Mouse (Mus musculus) adrenal gland, adult 2 months (tissue): ENCODE data around the gene Mfap3. TPM values are rescaled to one million over a fixed set of nuclear protein-coding genes. Genes with fewer than 3 reads are reported as not detected.
"Not testable (repeated sequence)": the region's sequence is repeated elsewhere in the genome, so short reads cannot be mapped to it uniquely, and the experiment has no call there.

Experiments used
- DNase-seq: peaks from one replicate; pipeline ENCODE4 v3.0.0; 2021
- polyA plus RNA-seq: library from polyadenylated mRNA; depleted of rRNA; stranded (reverse); fragments of >200 nt; gene quantifications from 2 replicates; pipeline ENCODE4 v1.2.3, GENCODE M21; 2012
- total RNA-seq, 2 experiments: library from RNA; stranded (reverse); gene quantifications; 2 replicates each; pipeline ENCODE4 v1.2.3; 2021

The Mfap3 gene
- total and polyA plus RNA-seq, 3 experiments = 6.7 to 26.3 (median 22.3) TPM

- no peak for DNase-seq
These were observed 10.6 kb downstream of the Mfap3 start for GRCm38 (mm10) chr11:57529111-57529510.

- no peak for DNase-seq
These were observed 13.0 kb downstream of the Mfap3 start for GRCm38 (mm10) chr11:57531300-57531950.

GRCm38 (mm10) chr11:57532306-57532705 is 13.8 kb downstream of the Mfap3 start:
- no peak for DNase-seq

- DNase-seq = no peak
These were observed 17.4 kb downstream of the Mfap3 start for GRCm38 (mm10) chr11:57535912-57536311.

- DNase-seq = no peak
These were observed 21.5 kb downstream of the Mfap3 start for GRCm38 (mm10) chr11:57539841-57540418.

- no peak for DNase-seq
These were observed 22.2 kb downstream of the Mfap3 start for GRCm38 (mm10) chr11:57540681-57541080.

- peak; percentile 78 for DNase-seq
These were observed 30.4 kb downstream of the Mfap3 start for GRCm38 (mm10) chr11:57548618-57549550.

GRCm38 (mm10) chr11:57550230-57550629 is 31.8 kb downstream of the Mfap3 start:
- DNase-seq = no peak

- peak; percentile 71 for DNase-seq
These were observed 32.6 kb downstream of the Mfap3 start for GRCm38 (mm10) chr11:57551016-57551415.

- no peak for DNase-seq
These were observed 34.7 kb downstream of the Mfap3 start for GRCm38 (mm10) chr11:57553015-57553780.

- not testable (repeated sequence) for DNase-seq
These were observed 39.5 kb downstream of the Mfap3 start for GRCm38 (mm10) chr11:57557936-57558335.

GRCm38 (mm10) chr11:57564564-57564963 is 46.1 kb downstream of the Mfap3 start:
- DNase-seq = peak; percentile 22

- DNase-seq = no peak
These were observed 47.9 kb downstream of the Mfap3 start for GRCm38 (mm10) chr11:57566091-57567035.

GRCm38 (mm10) chr11:57568950-57569490 is 50.6 kb downstream of the Mfap3 start:
- no peak for DNase-seq

- no peak for DNase-seq
These were observed 52.6 kb downstream of the Mfap3 start for GRCm38 (mm10) chr11:57571035-57571434.

GRCm38 (mm10) chr11:57573686-57574274 is 55.3 kb downstream of the Mfap3 start:
- DNase-seq = no peak

- DNase-seq = no peak
These were observed 58.5 kb downstream of the Mfap3 start for GRCm38 (mm10) chr11:57576871-57577515.

GRCm38 (mm10) chr11:57582818-57583635 is 64.6 kb downstream of the Mfap3 start:
- no peak for DNase-seq
